Mouse (Mus musculus) gastrocnemius, postnatal 4 days (tissue): ENCODE measurements at regions not wholly inside any gene's neighbourhood (a gene's known extent, or its start where the extent isn't known, plus 50 kb on each side); places are given as distances from the start of the nearest gene placed in this dataset.

Experiments
- DNase-seq, 2 experiments: peaks; one replicate each; pipeline ENCODE4 v3.0.0; 2021 to 2022; ENCODE audit warnings: low spot score in 2 of 2, mixed read lengths in 2 of 2

- no peak for DNase-seq
Measured at GRCm38 (mm10) chr12:107338758-107339157, 149.7 kb upstream of the 3110018I06Rik start.

- no peak for DNase-seq
Measured at GRCm38 (mm10) chr12:107356211-107356610, 132.2 kb upstream of the 3110018I06Rik start.

DNA sequence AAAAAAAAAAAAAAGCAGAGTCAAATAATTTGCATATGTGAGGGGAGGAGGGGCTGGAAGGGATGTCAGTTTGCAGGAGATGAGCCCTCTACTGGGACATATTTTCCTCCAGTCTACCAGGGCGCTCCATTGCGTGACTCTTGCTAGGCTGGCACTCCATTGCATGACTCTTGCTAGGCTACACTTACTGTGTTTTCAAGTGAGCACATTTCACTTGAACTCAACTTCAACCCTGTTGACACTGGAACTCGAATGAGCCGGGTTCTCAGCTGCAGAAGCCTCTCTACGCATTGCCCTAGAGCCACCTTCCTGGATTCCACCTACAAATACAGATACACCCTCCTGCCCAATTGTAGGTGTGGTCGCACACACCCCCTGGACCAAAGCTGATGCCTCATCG lies 131.5 kb upstream of the 3110018I06Rik start:
- no peak for DNase-seq

DNA sequence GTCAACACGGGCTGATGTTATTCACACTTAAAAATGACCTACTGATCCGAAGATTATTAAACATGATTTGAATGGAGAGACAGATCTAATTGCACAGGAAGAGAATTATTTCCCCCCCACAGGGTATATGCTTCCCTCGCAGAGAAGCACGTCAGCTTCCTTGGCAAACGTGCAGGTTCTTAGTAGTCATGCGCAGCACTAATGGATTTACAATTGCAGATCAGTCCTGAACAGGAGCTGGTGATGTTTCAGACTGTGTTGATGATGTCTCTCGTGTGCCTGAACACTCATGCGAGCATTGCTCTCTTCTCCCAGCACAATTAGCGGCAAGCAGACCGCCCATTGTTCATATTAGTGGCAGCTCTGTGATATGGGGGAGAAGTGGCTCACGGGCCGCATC lies 127.9 kb upstream of the 3110018I06Rik start:
- DNase-seq = no peak

DNA sequence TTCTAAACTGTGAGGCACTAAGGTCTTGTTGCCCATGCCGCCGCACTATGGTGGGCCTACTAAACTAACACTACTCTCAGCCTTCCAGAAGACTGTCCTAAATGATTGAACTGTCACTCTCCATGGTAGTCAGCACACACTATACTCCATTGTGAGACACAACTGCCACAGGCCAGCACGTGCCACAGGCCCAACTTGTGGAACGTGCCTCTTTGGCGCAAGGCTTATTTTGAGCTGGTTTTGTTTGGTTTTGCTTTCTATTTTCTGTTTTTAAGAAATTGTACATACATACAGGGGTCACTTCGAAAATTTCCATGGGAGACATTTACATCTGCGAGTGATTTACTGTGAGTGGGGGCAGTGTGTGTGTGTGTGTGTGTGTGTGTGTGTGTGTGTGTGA lies 126.8 kb upstream of the 3110018I06Rik start:
- DNase-seq = no peak

DNA sequence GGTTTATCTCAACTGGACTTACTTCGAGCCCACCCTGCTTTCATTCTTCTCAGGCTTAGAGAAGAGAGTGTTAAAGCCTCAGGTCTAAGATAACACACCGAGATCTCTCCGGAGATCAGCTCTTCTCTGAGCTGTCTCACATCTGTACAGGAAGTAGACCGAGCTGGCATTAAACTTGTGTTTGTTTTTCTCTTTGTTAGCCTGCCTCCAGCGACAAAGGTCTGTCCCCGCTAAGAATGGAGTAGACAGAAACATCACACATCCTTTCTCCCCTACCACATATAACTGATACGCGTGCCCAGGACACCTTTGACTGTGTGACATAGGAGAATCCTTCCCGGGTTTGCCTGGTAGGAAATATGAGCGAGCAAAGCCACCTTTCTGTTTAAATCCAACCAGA lies 126.3 kb upstream of the 3110018I06Rik start:
- no peak for DNase-seq

- peak in 1 of 2 experiments; percentile 16 for DNase-seq
Measured at GRCm38 (mm10) chr12:107372254-107372653, 116.2 kb upstream of the 3110018I06Rik start.

DNA sequence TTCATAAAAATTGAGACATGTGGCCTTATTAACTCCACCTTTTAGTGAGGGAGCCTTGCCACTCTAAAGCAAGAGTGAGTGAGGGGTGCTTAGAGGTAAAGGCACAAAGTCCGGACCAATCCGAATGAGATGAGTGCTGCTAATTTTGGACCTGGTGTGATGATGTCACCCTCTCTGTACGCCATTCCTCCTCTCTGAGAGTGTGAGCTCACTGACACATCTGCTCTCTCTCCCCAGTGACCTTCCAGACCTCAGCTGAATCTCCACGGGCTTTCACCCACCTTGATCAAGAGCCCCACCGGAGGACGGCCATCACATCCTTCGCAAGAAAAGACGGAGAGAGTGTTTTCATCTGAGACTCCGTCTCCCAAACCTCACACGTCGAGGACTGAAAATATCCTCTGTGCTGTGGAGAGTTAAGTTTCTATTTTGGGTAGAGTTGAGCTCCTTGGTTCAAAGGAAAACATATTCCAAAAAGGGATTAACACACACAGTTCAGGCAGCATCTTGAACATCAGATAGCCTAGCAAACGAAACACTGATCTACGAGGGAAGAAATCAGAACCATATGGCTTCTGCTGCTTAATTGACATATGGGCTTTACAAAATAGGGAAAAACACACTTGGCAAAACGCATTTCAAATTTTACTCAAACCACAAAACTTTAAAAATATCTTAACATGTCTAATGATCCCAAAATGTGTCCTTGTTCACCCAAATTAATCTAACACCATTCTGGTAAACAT lies 96.2 kb upstream of the 3110018I06Rik start:
- DNase-seq = no peak

DNA sequence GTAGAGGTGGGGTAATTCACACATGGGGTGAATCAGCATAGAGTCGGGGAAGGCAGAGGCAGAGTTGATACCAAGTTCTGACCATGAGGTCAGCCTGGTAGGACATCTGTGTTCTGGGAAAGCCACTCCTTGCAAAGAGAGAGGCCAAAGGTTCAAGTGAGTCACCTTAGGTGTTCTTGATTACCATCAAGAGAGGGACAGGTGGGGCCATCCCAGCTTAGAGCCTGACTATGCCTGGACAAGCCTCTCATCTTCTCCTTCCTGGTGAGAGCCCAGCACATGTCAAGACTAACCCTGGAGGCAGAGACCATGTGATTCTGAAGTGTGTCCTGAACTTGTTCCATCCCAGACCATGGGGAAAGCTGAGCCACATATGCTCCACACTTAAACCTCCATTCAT lies 94.0 kb upstream of the 3110018I06Rik start:
- no peak for DNase-seq

- DNase-seq = no peak
Measured at GRCm38 (mm10) chr12:107404821-107405220, 83.6 kb upstream of the 3110018I06Rik start.

DNA sequence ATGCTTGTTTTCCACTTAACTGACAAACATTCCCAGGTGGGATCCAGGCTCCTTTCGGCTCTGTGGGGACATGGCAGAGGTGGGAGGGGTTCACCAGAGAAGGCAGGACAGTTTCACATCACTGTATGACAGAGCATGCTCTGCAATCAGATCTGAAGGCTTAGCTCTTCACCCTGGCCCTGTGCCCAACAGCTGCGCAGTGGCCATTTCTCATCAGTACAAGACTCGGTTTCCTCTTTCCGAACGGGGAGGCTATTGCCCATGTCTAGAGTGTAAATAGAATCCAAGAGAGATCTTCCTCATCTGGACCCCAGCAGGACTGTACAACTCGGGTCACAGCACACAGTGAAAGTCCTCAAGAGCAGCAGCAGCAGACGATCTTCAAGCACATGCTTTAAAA lies 64.5 kb upstream of the 3110018I06Rik start:
- peak in 1 of 2 experiments; percentile 18 for DNase-seq

DNA sequence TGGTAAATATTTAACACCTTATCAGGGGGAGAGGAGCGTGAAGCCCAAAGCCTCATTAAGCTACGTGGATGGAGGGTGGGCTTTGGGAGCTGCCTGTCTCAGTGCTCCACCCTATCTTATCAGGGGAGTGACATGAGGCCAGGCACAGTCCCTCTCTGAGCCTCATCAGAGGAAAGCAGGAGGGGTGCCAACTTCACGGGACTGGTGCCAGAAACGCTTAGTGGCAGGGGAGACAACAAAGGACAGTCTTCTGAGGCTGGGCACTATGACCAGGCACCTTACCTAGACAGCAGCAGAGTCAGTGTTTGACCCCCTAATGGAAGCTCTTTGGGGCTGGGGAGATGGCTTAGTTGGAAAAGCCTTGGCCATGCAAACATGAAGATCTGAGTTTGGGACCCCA lies 49.9 kb upstream of the 3110018I06Rik start:
- no peak for DNase-seq
